11 mouse cellular contexts compared by ENCODE assay signal in the genomic region with DNA sequence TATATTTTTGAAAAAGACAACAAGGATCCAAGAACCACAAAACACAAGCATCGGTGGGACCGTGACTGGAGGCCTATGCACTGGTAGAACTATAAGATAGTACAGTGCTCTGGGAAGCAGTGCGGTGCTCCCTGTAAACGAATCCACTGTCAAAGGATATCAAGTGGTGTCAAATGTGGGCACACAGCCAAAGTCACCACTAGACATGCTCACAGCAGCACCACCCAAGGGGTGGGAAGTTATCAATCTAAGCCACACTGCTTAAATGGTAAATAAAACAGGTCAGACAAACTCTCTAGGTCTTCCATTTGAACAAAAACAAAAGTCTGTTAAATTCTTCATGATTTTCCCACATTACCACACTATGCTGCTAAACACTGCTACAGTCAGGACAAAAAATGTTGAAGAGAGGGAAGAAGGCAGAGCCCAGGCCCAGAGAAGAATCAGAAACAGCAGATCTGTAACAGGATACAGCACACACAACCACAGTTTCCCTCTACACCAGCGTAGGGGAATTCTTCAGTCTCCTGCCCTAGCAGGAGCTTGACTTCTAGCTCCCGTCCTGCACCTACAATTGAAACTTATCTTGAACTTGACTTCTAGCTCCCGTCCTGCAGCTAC. TPM values are rescaled to one million over a fixed set of nuclear protein-coding genes. Genes with fewer than 3 reads are reported as not detected.
DNase-seq lines count a peak whose midpoint lies in the region; ATAC-seq lines count a peak whose summit lies in the region.
"Had no signal": no experiment of that assay in that cellular context is flagged by ENCODE, and none has a peak within 500 bp of the region (broad histone marks: within the 10 kb centered on the region; RNA-seq: fewer than 3 reads in every experiment).

No protein-coding gene starts in this region.

- peak; percentile 49 for ATAC-seq in CD4-positive, CD25-positive, alpha-beta regulatory T cell, adult 4 months
- peak; percentile 49 for ATAC-seq in intestine, embryonic 16.5 days
- ATAC-seq: hindbrain, postnatal 0 days had no signal

- 0 out of 2 replicates have a peak overlapping the region, but pooled peaks have one; percentile 30 for H3K9ac ChIP-seq in intestine, embryonic 16.5 days (ENCODE audit: low read depth, low read length)
- H3K9ac ChIP-seq: embryonic facial prominence, embryonic 12.5 days; limb, embryonic 13.5 days; neural tube, embryonic 13.5 days had no signal

- H3K27ac ChIP-seq in intestine, embryonic 16.5 days (ENCODE audit: low read length), result peak overlapping the region; percentile 31
- H3K27ac ChIP-seq: embryonic facial prominence, embryonic 12.5 days; hindbrain, postnatal 0 days; limb, embryonic 13.5 days; neural tube, embryonic 13.5 days had no signal

- 63% methylated on average over 7 of the region's 7 CpGs for WGBS in intestine, embryonic 16.5 days

- no peak overlapping the region for H3K4me2 ChIP-seq in intestine, embryonic 16.5 days (ENCODE audit: low read depth, low read length)
- H3K4me2 ChIP-seq: embryonic facial prominence, embryonic 12.5 days; limb, embryonic 13.5 days; neural tube, embryonic 13.5 days had no signal

- peaks cover 25% of the 10 kb centered on the region for H3K4me1 ChIP-seq in intestine, embryonic 16.5 days (ENCODE audit: control insufficient read depth, insufficient read depth, low read length)

- no peak overlapping the region for H3K4me3 ChIP-seq in intestine, embryonic 16.5 days (ENCODE audit: low read length)
- H3K4me3 ChIP-seq: embryonic facial prominence, embryonic 12.5 days; limb, embryonic 13.5 days; neural tube, embryonic 13.5 days had no signal

- no peaks in the 10 kb centered on the region for H3K9me3 ChIP-seq in intestine, embryonic 16.5 days (ENCODE audit: control insufficient read depth, low read length)
- H3K9me3 ChIP-seq: embryonic facial prominence, embryonic 12.5 days; limb, embryonic 13.5 days; neural tube, embryonic 13.5 days had no signal

- peak; percentile 31 for DNase-seq in T-cell, adult 2 months (ENCODE audit: low spot score)
- peak; percentile 77 for DNase-seq in lung, postnatal 36 days
- DNase-seq in frontal cortex, adult 2 months (ENCODE audit: extremely low spot score in 1 of 2, low spot score in 1 of 2), result no peak
- no peak for DNase-seq in cerebellum, adult 9-10 months
- no peak for DNase-seq in adrenal gland, adult 8-10 months

- H3K36me3 ChIP-seq in intestine, embryonic 16.5 days (ENCODE audit: control insufficient read depth, insufficient read depth, low read length), result peaks cover 20% of the 10 kb centered on the region

- H3K27me3 ChIP-seq in intestine, embryonic 16.5 days (replicated peaks; ENCODE audit: control insufficient read depth, insufficient read depth, low read length), result no peaks in the 10 kb centered on the region
- H3K27me3 ChIP-seq: embryonic facial prominence, embryonic 12.5 days; limb, embryonic 13.5 days; neural tube, embryonic 13.5 days had no signal

RNA-seq across cellular contexts. Expression of a gene that starts 5.6 kb away (rescaled TPM):
- polyA plus RNA-seq in CD4-positive, CD25-positive, alpha-beta regulatory T cell, adult 4 months (2017; shearing (Covaris generic)), result 10 to 100 TPM; 41.0 to 66.6 TPM
- polyA plus RNA-seq in intestine, embryonic 16.5 days (2015; fragmentation: Nextera tagmentation; extraction: Ambion mirVana), result 50.3 and 55.5 TPM in 2 replicates
- polyA plus RNA-seq in frontal cortex, adult 2 months (2012; rRNA removed), result 89.2 and 91.7 TPM in 2 replicates
- total RNA-seq in adrenal gland, adult 8-10 months (2022), result 100 to 1,000 TPM; 191 to 350 (median 261) TPM

Comparison
In these comparisons a context has a peak if more than half of its experiments do, and no peak if none do; other contexts are left out.
1. DNase-seq: peak in T-cell, adult 2 months (single experiment) and lung, postnatal 36 days (single experiment); none in frontal cortex, adult 2 months (0 of 2), cerebellum, adult 9-10 months (single experiment) and adrenal gland, adult 8-10 months (single experiment).